Mouse (Mus musculus): ENCODE data around the gene Rnf113a1.
"Not testable (repeated sequence)": the region's sequence is repeated elsewhere in the genome, so short reads cannot be mapped to it uniquely, and the experiment has no call there.

GRCm38 (mm10) chrX:37222158-37222557 is 31.1 kb downstream of the Rnf113a1 start, which contains the start of gene Rhox1:
- not testable (repeated sequence) for TF ChIP-seq CTCF (IDR thresholded peaks at IDR 0.05; ENCODE audit: extremely low read depth, insufficient read length, insufficient replicate concordance, low read depth, low read length); POLR2A (IDR thresholded peaks at IDR 0.05; ENCODE audit: low read depth, low read length)

Data from small intestine, adult 2 months (tissue).